Mouse (Mus musculus): ENCODE results near the gene Eif4b. TPM values are rescaled to one million over a fixed set of nuclear protein-coding genes. Genes with fewer than 3 reads are reported as not detected.
A peak's percentile ranks its signal among the peaks of the same experiment; 100 is the strongest.

Eif4b gene
- total and polyA plus RNA-seq, 3 experiments: 536 to 652 (median 555) TPM

DNA sequence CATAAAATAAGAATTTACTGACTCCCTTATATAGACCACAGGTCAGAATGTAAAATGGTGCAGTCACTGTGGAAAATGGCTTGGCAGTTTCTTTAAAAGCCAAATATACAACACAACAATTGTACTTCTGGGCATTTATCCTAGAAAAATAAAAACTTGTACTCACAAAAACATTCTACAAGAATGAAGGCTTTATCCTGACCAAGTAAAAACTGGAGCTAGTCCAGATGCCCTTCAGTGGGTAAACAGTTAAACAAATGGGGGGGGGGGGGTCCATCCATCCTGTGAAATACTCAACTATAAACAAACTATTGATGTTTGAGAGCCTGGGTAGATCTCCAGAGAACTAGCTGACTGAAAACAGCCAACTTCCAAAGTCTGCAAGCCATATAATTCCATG, 23.7 kb upstream of the Eif4b start:
- no peaks in the 10 kb centered on the region for H3K79me2 ChIP-seq (replicated peaks; ENCODE audit: control insufficient read depth, extremely low read depth, insufficient read depth, poor library complexity, severe bottlenecking)
- no peak overlapping the region for H3K9ac ChIP-seq (ENCODE audit: insufficient read depth, low read depth)
- H3K36me3 ChIP-seq (replicated peaks in 1 of 2; ENCODE audit: control insufficient read depth in 1 of 2, insufficient read depth in 1 of 2, low read length in 1 of 2): no peaks in the 10 kb centered on the region
- no peak overlapping the region for H3K27ac ChIP-seq (ENCODE audit: insufficient read depth, low read depth)
- no peak overlapping the region for H3K4me2 ChIP-seq (ENCODE audit: insufficient read depth, low read depth, poor library complexity, severe bottlenecking)
- peaks cover 63% of the 10 kb centered on the region for H3K27me3 ChIP-seq (replicated peaks)
- H3K4me3 ChIP-seq (replicated peaks in 1 of 3; ENCODE audit: low read depth in 2 of 3, low read length in 2 of 3, poor library complexity in 1 of 3): no peak overlapping the region
- H3K4me1 ChIP-seq (ENCODE audit: control insufficient read depth in 1 of 2, insufficient read depth in 2 of 2): peaks cover 0 to 8% of the 10 kb centered on the region in 2 experiments; a peak in 2 of 4 replicates
- peaks cover 7% of the 10 kb centered on the region for H3K9me3 ChIP-seq (replicated peaks; ENCODE audit: low read length)
- in situ Hi-C loops (cut with MboI; ENCODE audit: low pct_ligation_motif_present, low pct_unique_long_range_greater_than_20kb, low sequenced_read_pairs): no loop called here
- no peak for TF ChIP-seq MAZ (IDR thresholded peaks at IDR 0.05; ENCODE audit: low read depth, low read length)
- no peak for TF ChIP-seq ZC3H11A (IDR thresholded peaks at IDR 0.05; ENCODE audit: low read depth, low read length)
- no peak for TF ChIP-seq ELF1 (IDR thresholded peaks at IDR 0.05; ENCODE audit: low read depth, low read length)
- dilution Hi-C loops (cut with MboI; ENCODE audit: extremely low pct_ligation_motif_present, extremely low pct_unique_long_range_greater_than_20kb, low sequenced_read_pairs): no loop called here
- no peak for DNase-seq (ENCODE audit: extremely low read depth)

DNA sequence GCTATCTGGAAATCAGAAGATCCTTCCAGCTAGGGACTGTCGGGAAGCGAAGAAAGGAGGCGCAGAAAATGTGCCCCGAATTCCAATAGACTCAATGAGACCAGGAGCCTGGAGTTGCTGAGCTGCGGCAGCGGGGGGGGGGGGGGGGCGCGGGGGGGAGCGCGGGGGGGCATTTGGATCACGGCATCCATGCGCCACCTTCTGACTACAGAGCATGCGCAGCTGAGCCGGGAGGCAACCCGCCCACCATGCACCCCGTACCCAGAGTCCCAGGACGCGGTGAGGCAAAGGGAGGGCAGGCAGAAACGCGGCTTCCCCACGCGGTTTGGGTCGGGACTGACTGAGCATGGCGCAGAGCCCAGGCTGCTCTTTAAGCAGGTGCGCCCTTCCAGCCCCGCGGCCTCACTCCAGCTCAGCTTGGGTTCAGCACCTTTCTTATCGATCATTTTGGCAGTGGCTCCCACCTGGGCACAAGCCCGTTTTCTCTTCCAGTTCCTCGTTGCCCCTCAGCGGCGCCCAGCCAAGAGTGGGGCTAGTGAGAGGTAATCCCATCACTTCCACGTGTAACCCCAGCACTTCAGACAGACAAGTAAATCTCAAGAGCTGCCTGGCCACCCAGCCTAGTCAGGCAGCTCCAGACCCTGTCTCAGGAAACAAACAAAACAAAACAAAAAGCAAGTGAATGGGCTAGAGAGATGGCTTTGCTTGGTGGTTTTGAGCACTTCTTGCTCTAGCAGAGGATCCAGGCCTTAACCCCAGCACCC, 21.5 kb upstream of the Eif4b start:
- Histone ChIP-seq H3K36me3 (replicated peaks in 1 of 2; ENCODE audit: control insufficient read depth in 1 of 2, insufficient read depth in 1 of 2, low read length in 1 of 2) (no peaks in the 10 kb centered on the region), H3K27me3 (replicated peaks) (peaks cover 72% of the 10 kb centered on the region), H3K4me2 (ENCODE audit: insufficient read depth, low read depth, poor library complexity, severe bottlenecking) (peak overlapping the region; percentile 26; the same call in 1 of the 2 replicates), H3K4me1 (ENCODE audit: control insufficient read depth in 1 of 2, insufficient read depth in 2 of 2) (peaks cover 0 to 4% of the 10 kb centered on the region in 2 experiments; a peak in 1 of 4 replicates), H3K9me3 (replicated peaks; ENCODE audit: low read length) (peaks cover 7% of the 10 kb centered on the region), H3K79me2 (replicated peaks; ENCODE audit: control insufficient read depth, extremely low read depth, insufficient read depth, poor library complexity, severe bottlenecking) (no peaks in the 10 kb centered on the region), H3K27ac (ENCODE audit: insufficient read depth, low read depth) (no peak overlapping the region), H3K9ac (ENCODE audit: insufficient read depth, low read depth) (no peak overlapping the region), H3K4me3 (replicated peaks in 1 of 3; ENCODE audit: low read depth in 2 of 3, low read length in 2 of 3, poor library complexity in 1 of 3) (peak overlapping the region in 1 of 3 experiments; percentile 4)
- in situ Hi-C loops (cut with MboI; ENCODE audit: low pct_ligation_motif_present, low pct_unique_long_range_greater_than_20kb, low sequenced_read_pairs): no loop called here
- dilution Hi-C loops (cut with MboI; ENCODE audit: extremely low pct_ligation_motif_present, extremely low pct_unique_long_range_greater_than_20kb, low sequenced_read_pairs): no loop called here
- peak; percentile 67 for TF ChIP-seq NRF1 (IDR thresholded peaks at IDR 0.05; ENCODE audit: low read depth, low read length)
- TF ChIP-seq POLR2AphosphoS2 (IDR thresholded peaks at IDR 0.05; ENCODE audit: low read depth, low read length): no peak
- no peak for DNase-seq (ENCODE audit: extremely low read depth)

DNA sequence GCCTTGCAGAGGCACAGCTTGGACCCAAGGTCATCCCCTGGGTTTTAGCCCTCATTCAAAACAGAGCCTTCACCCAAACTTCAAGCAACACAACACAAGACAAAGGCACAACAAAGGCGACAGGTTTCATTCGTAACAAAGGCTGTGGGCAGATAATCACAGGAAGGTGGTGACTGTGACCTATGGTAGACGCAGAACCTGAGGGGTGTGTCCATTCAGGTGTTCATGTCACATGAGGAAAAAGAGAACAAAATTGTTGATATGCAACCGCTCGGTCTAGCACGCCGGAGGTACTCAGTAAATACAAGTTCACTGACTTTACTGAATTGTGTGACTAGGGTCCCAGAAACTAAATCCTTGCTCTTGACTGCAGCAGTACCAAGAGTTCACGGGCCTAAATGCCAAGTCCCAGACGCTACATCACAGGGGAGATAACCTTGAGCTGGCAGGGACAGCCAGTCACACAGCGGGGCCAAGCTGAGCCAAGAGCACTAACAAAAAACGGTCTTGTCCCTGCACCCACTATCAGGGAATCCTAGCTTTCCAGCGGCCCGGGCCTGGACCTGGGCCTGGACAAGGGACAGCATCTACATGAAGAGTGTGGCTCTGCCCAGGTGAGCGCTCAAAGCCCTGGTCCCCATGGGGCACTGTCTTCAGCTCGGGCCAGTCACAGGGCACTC, 16.9 kb upstream of the Eif4b start:
- no peak overlapping the region for H3K4me2 ChIP-seq (ENCODE audit: insufficient read depth, low read depth, poor library complexity, severe bottlenecking)
- H3K4me3 ChIP-seq (replicated peaks in 1 of 3; ENCODE audit: low read depth in 2 of 3, low read length in 2 of 3, poor library complexity in 1 of 3): no peak overlapping the region
- dilution Hi-C loops (cut with MboI; ENCODE audit: extremely low pct_ligation_motif_present, extremely low pct_unique_long_range_greater_than_20kb, low sequenced_read_pairs) (no loop called here), in situ Hi-C loops (cut with MboI; ENCODE audit: low pct_ligation_motif_present, low pct_unique_long_range_greater_than_20kb, low sequenced_read_pairs) (no loop called here)
- H3K4me1 ChIP-seq (ENCODE audit: control insufficient read depth in 1 of 2, insufficient read depth in 2 of 2): peaks cover 0 to 4% of the 10 kb centered on the region in 2 experiments; a peak in 1 of 4 replicates
- H3K9me3 ChIP-seq (replicated peaks; ENCODE audit: low read length): peaks cover 7% of the 10 kb centered on the region
- no peak overlapping the region for H3K9ac ChIP-seq (ENCODE audit: insufficient read depth, low read depth)
- H3K27ac ChIP-seq (ENCODE audit: insufficient read depth, low read depth): no peak overlapping the region
- no peaks in the 10 kb centered on the region for H3K79me2 ChIP-seq (replicated peaks; ENCODE audit: control insufficient read depth, extremely low read depth, insufficient read depth, poor library complexity, severe bottlenecking)
- H3K36me3 ChIP-seq (replicated peaks in 1 of 2; ENCODE audit: control insufficient read depth in 1 of 2, insufficient read depth in 1 of 2, low read length in 1 of 2): no peaks in the 10 kb centered on the region
- TF ChIP-seq MEF2A (IDR thresholded peaks at IDR 0.05; ENCODE audit: borderline replicate concordance, low read depth, low read length) (no peak), POLR2A (IDR thresholded peaks at IDR 0.05; ENCODE audit: low read depth, low read length) (no peak), UBTF (IDR thresholded peaks at IDR 0.05; ENCODE audit: low read depth, low read length) (no peak), SMC3 (IDR thresholded peaks at IDR 0.05; ENCODE audit: low read depth, low read length) (no peak), USF1 (IDR thresholded peaks at IDR 0.05; ENCODE audit: low read depth, low read length) (no peak), CTCF (conservative IDR thresholded peaks at IDR 0.05 in 1 of 2, IDR thresholded peaks at IDR 0.05 in 1 of 2; ENCODE audit: low read depth in 2 of 2, low read length in 2 of 2) (no peak), MAX (IDR thresholded peaks at IDR 0.05; ENCODE audit: low read length) (no peak), CHD2 (IDR thresholded peaks at IDR 0.05; ENCODE audit: low read length) (no peak), E2F4 (IDR thresholded peaks at IDR 0.05; ENCODE audit: insufficient replicate concordance, low read depth, low read length) (no peak), TCF12 (IDR thresholded peaks at IDR 0.05; ENCODE audit: low read depth, low read length) (no peak), MXI1 (IDR thresholded peaks at IDR 0.05; ENCODE audit: low read depth, low read length) (no peak), NELFE (IDR thresholded peaks at IDR 0.05; ENCODE audit: low read depth, low read length) (no peak), JUN (IDR thresholded peaks at IDR 0.05; ENCODE audit: insufficient read depth, low read depth, low read length) (no peak), ETS1 (conservative IDR thresholded peaks at IDR 0.05; ENCODE audit: low read depth, low read length) (no peak), PAX5 (IDR thresholded peaks at IDR 0.05; ENCODE audit: low read length) (no peak), USF2 (conservative IDR thresholded peaks at IDR 0.05; ENCODE audit: low read depth, low read length) (no peak), GABPA (IDR thresholded peaks at IDR 0.05; ENCODE audit: insufficient replicate concordance, low read depth, low read length) (no peak), ELF1 (IDR thresholded peaks at IDR 0.05; ENCODE audit: low read depth, low read length) (no peak), ZNF384 (IDR thresholded peaks at IDR 0.05; ENCODE audit: low read depth, low read length) (no peak), ZMIZ1 (IDR thresholded peaks at IDR 0.05; ENCODE audit: low read depth, low read length) (no peak)
- no peak for DNase-seq (ENCODE audit: extremely low read depth)
- peaks cover 68% of the 10 kb centered on the region for H3K27me3 ChIP-seq (replicated peaks)
